Mouse (Mus musculus) spleen, postnatal 36 days (tissue): ENCODE measurements around the gene Man1c1.

Experiments used
- DNase-seq, 2 experiments: peaks; one replicate each; pipeline ENCODE4 v3.0.0; 2022; ENCODE audit warnings: low spot score in 2 of 2, mixed read lengths in 1 of 2

Gene Man1c1

GRCm38 (mm10) chr4:134674970-134675369 lies 29.1 kb downstream of the Man1c1 start:
- no peak for DNase-seq

- DNase-seq = no peak
These were observed 30.1 kb downstream of the Man1c1 start for GRCm38 (mm10) chr4:134673882-134674463.

GRCm38 (mm10) chr4:134673151-134673550 lies 30.9 kb downstream of the Man1c1 start:
- DNase-seq = no peak

GRCm38 (mm10) chr4:134672326-134672725 lies 31.8 kb downstream of the Man1c1 start:
- no peak for DNase-seq

GRCm38 (mm10) chr4:134671660-134672173 lies 32.4 kb downstream of the Man1c1 start:
- no peak for DNase-seq

- DNase-seq = no peak
These were observed 34.2 kb downstream of the Man1c1 start for GRCm38 (mm10) chr4:134669742-134670354.

- DNase-seq = no peak
These were observed 35.6 kb downstream of the Man1c1 start for GRCm38 (mm10) chr4:134668355-134669028.

- DNase-seq = no peak
These were observed 37.7 kb downstream of the Man1c1 start for GRCm38 (mm10) chr4:134666391-134666790.

- DNase-seq = no peak
These were observed 41.0 kb downstream of the Man1c1 start for GRCm38 (mm10) chr4:134663052-134663451.

- no peak for DNase-seq
These were observed 43.4 kb downstream of the Man1c1 start for GRCm38 (mm10) chr4:134660630-134661183.

GRCm38 (mm10) chr4:134659354-134660301 lies 44.5 kb downstream of the Man1c1 start:
- no peak for DNase-seq

GRCm38 (mm10) chr4:134657473-134657872 lies 46.6 kb downstream of the Man1c1 start:
- DNase-seq = no peak

GRCm38 (mm10) chr4:134654391-134654790 lies 49.7 kb downstream of the Man1c1 start:
- DNase-seq = peak; percentile 22 to 29

GRCm38 (mm10) chr4:134652720-134653119 lies 51.4 kb downstream of the Man1c1 start:
- peak; percentile 39 to 52 for DNase-seq

GRCm38 (mm10) chr4:134652151-134652550 lies 51.9 kb downstream of the Man1c1 start:
- peak; percentile 86 for DNase-seq

GRCm38 (mm10) chr4:134651358-134651757 lies 52.7 kb downstream of the Man1c1 start:
- DNase-seq = no peak

GRCm38 (mm10) chr4:134645042-134645948 lies 58.8 kb downstream of the Man1c1 start:
- no peak for DNase-seq

- DNase-seq = no peak
These were observed 59.7 kb downstream of the Man1c1 start for GRCm38 (mm10) chr4:134644410-134644809.

- no peak for DNase-seq
These were observed 62.2 kb downstream of the Man1c1 start for GRCm38 (mm10) chr4:134641711-134642516.
